Mouse (Mus musculus) forebrain, postnatal 0 days (tissue): Measurements from ENCODE around the gene Safb2. TPM values are rescaled to one million over a fixed set of nuclear protein-coding genes. Genes with fewer than 3 reads are reported as not detected.

ENCODE experiments used
- ATAC-seq: fragments of 200-750 bp; cut with Nextera tagmentation; 2 replicates; pipeline ENCODE4 v1.8.0; 2017; ENCODE audit warnings: mild to moderate bottlenecking, moderate library complexity
- DNase-seq: peaks from one replicate; pipeline ENCODE4 v3.0.0-alpha.2; 2015
- H3K27ac ChIP-seq: fragments of 300-500 bp; sonication (generic); 2 replicates; pipeline ENCODE4 v1.5.1; 2014; ENCODE audit warnings: low read depth, mild to moderate bottlenecking, antibody characterized with exemption, low read length, moderate library complexity, mixed read lengths
- H3K27me3 ChIP-seq: fragments of 300-500 bp; sonication (generic); 2 replicates; pipeline ENCODE4 v1.6.1; 2014; ENCODE audit warnings: mild to moderate bottlenecking, low read length, mixed read lengths; ENCODE audit not compliant: insufficient read depth
- H3K36me3 ChIP-seq: fragments of 300-500 bp; sonication (generic); 2 replicates; pipeline ENCODE4 v1.6.1; 2014; ENCODE audit warnings: mild to moderate bottlenecking, moderate library complexity; ENCODE audit not compliant: insufficient read depth
- H3K4me1 ChIP-seq: fragments of 300-500 bp; sonication (generic); 2 replicates; pipeline ENCODE4 v1.6.1; 2014; ENCODE audit warnings: antibody characterized with exemption; ENCODE audit not compliant: insufficient read depth
- H3K4me2 ChIP-seq: fragments of 300-500 bp; sonication (generic); 2 replicates; pipeline ENCODE4 v1.6.1; 2014; ENCODE audit warnings: low read depth, mild to moderate bottlenecking, moderate library complexity
- H3K4me3 ChIP-seq: fragments of 300-500 bp; sonication (generic); 2 replicates; pipeline ENCODE4 v1.5.1; 2014; ENCODE audit warnings: low read depth, low read length, mixed read lengths
- H3K9ac ChIP-seq: fragments of 300-500 bp; sonication (generic); 2 replicates; pipeline ENCODE4 v1.6.1; 2014; ENCODE audit warnings: mild to moderate bottlenecking
- H3K9me3 ChIP-seq: fragments of 300-500 bp; sonication (generic); 2 replicates; pipeline ENCODE4 v1.6.1; 2016; ENCODE audit warnings: low read length
- CTCF ChIP-seq: sonication (generic); IDR thresholded peaks from 2 replicates; pipeline ENCODE4 v1.5.1; 2016; ENCODE audit warnings: antibody characterized with exemption, control low read depth, low read depth
- WGBS: fragments of 180-500 bp; shearing (Covaris S2); extraction: QIAGEN DNeasy Blood & Tissue Kit; methylation state at CpG from one replicate; pipeline ENCODE4 v1.1.7; 2014; 5-methylcytosine and 5-hydroxymethylcytosine counted together
- polyA plus RNA-seq: library from polyadenylated mRNA; unstranded; fragments of >200 nt; fragmentation: Nextera tagmentation; extraction: Ambion mirVana; gene quantifications from 2 replicates; pipeline ENCODE4 v1.2.1, GENCODE M21; 2015
- total RNA-seq: library from RNA; depleted of rRNA; stranded (reverse); fragments of >200 nt; gene quantifications from 2 replicates; pipeline ENCODE4 v1.2.3, GENCODE M21; 2014

The Safb2 gene
- total and polyA plus RNA-seq, 2 experiments from 2014 or later: 35.1 to 36.7 TPM

- H3K4me3 ChIP-seq: no peak overlapping the region
- H3K9ac ChIP-seq: no peak overlapping the region
- no peak for DNase-seq
- no peaks in the 10 kb centered on the region for H3K9me3 ChIP-seq
- WGBS: 71% methylated on average over 9 of the region's 9 CpGs
- peak; percentile 60 for TF ChIP-seq CTCF
- ATAC-seq: no peak
- H3K4me1 ChIP-seq: peaks cover 5% of the 10 kb centered on the region; the same call in 1 of the 2 replicates
- H3K4me2 ChIP-seq: no peak overlapping the region
- no peak overlapping the region for H3K27ac ChIP-seq
- H3K27me3 ChIP-seq: no peaks in the 10 kb centered on the region
- H3K36me3 ChIP-seq: no peaks in the 10 kb centered on the region
Observed at GRCm38 (mm10) chr17:56547846-56548604, 36.4 kb downstream of the Safb2 start.

GRCm38 (mm10) chr17:56547116-56547845 lies 37.1 kb downstream of the Safb2 start:
- Histone ChIP-seq H3K4me2 (no peak overlapping the region), H3K27ac (peak overlapping the region; percentile 59; the same call in 1 of the 2 replicates), H3K4me1 (peaks cover 2% of the 10 kb centered on the region; the same call in 1 of the 2 replicates), H3K9me3 (no peaks in the 10 kb centered on the region), H3K4me3 (no peak overlapping the region), H3K36me3 (no peaks in the 10 kb centered on the region), H3K27me3 (no peaks in the 10 kb centered on the region), H3K9ac (no peak overlapping the region)
- WGBS: 47% methylated on average over 17 of the region's 17 CpGs
- no peak for TF ChIP-seq CTCF
- DNase-seq (no peak), ATAC-seq (0 out of 2 replicates have a peak, but pooled peaks have one; percentile 12)

GRCm38 (mm10) chr17:56546576-56546975 lies 37.8 kb downstream of the Safb2 start:
- no peaks in the 10 kb centered on the region for H3K9me3 ChIP-seq
- no peaks in the 10 kb centered on the region for H3K27me3 ChIP-seq
- H3K36me3 ChIP-seq: no peaks in the 10 kb centered on the region
- TF ChIP-seq CTCF: no peak
- no peak overlapping the region for H3K4me2 ChIP-seq
- H3K4me3 ChIP-seq: no peak overlapping the region
- DNase-seq: no peak
- WGBS: 77% methylated on average over 5 of the region's 5 CpGs
- no peaks in the 10 kb centered on the region for H3K4me1 ChIP-seq
- H3K27ac ChIP-seq: no peak overlapping the region
- no peak for ATAC-seq
- no peak overlapping the region for H3K9ac ChIP-seq

- TF ChIP-seq CTCF: no peak
- 89% methylated on average over 1 of the region's 1 CpGs for WGBS
- H3K9me3 ChIP-seq: no peaks in the 10 kb centered on the region
- H3K36me3 ChIP-seq: no peaks in the 10 kb centered on the region
- DNase-seq (no peak), ATAC-seq (no peak)
- H3K27ac ChIP-seq: no peak overlapping the region
- H3K9ac ChIP-seq: no peak overlapping the region
- no peaks in the 10 kb centered on the region for H3K4me1 ChIP-seq
- H3K4me3 ChIP-seq: no peak overlapping the region
- H3K27me3 ChIP-seq: no peaks in the 10 kb centered on the region
- no peak overlapping the region for H3K4me2 ChIP-seq
Observed at GRCm38 (mm10) chr17:56545945-56546344, 38.4 kb downstream of the Safb2 start.

- H3K27me3 ChIP-seq: no peaks in the 10 kb centered on the region
- no peak for DNase-seq
- ATAC-seq: no peak
- no peak overlapping the region for H3K4me2 ChIP-seq
- no peak overlapping the region for H3K9ac ChIP-seq
- H3K9me3 ChIP-seq: no peaks in the 10 kb centered on the region
- no peak for TF ChIP-seq CTCF
- H3K4me1 ChIP-seq: no peaks in the 10 kb centered on the region
- no peak overlapping the region for H3K4me3 ChIP-seq
- WGBS: 80% methylated on average over 7 of the region's 7 CpGs
- H3K27ac ChIP-seq: no peak overlapping the region
- no peaks in the 10 kb centered on the region for H3K36me3 ChIP-seq
Observed at GRCm38 (mm10) chr17:56544699-56545387, 39.5 kb downstream of the Safb2 start.

GRCm38 (mm10) chr17:56543684-56544224 lies 40.6 kb downstream of the Safb2 start:
- Histone ChIP-seq H3K27ac (no peak overlapping the region), H3K9me3 (no peaks in the 10 kb centered on the region), H3K9ac (no peak overlapping the region), H3K4me3 (no peak overlapping the region), H3K4me1 (no peaks in the 10 kb centered on the region), H3K36me3 (no peaks in the 10 kb centered on the region), H3K27me3 (no peaks in the 10 kb centered on the region), H3K4me2 (no peak overlapping the region)
- TF ChIP-seq CTCF: 0 out of 2 replicates have a peak, but pooled peaks have one; percentile 15
- DNase-seq: no peak
- WGBS: 85% methylated on average over 3 of the region's 3 CpGs
- ATAC-seq: no peak
